Mouse (Mus musculus): Measurements from ENCODE around the gene Igf1r.

The Igf1r gene

GRCm38 (mm10) chr7:67957376-67957775 is 4.7 kb downstream of the Igf1r start:
- no peak for DNase-seq (ENCODE audit: low read depth)

GRCm38 (mm10) chr7:67958045-67958444 is 5.4 kb downstream of the Igf1r start:
- DNase-seq (ENCODE audit: low read depth): no peak

GRCm38 (mm10) chr7:67960701-67961100 is 8.1 kb downstream of the Igf1r start:
- DNase-seq (ENCODE audit: low read depth): no peak

- peak; percentile 84 for DNase-seq (ENCODE audit: low read depth)
Observed at GRCm38 (mm10) chr7:67961567-67962267, 9.1 kb downstream of the Igf1r start.

GRCm38 (mm10) chr7:67963691-67964090 is 11.1 kb downstream of the Igf1r start:
- DNase-seq (ENCODE audit: low read depth): no peak

- DNase-seq (ENCODE audit: low read depth): peak; percentile 85
Observed at GRCm38 (mm10) chr7:67968394-67968793, 15.8 kb downstream of the Igf1r start.

- no peak for DNase-seq (ENCODE audit: low read depth)
Observed at GRCm38 (mm10) chr7:67969076-67969475, 16.4 kb downstream of the Igf1r start.

- peak; percentile 59 for DNase-seq (ENCODE audit: low read depth)
Observed at GRCm38 (mm10) chr7:67973180-67974014, 20.8 kb downstream of the Igf1r start.

GRCm38 (mm10) chr7:67981956-67982355 is 29.3 kb downstream of the Igf1r start:
- no peak for DNase-seq (ENCODE audit: low read depth)

- no peak for DNase-seq (ENCODE audit: low read depth)
Observed at GRCm38 (mm10) chr7:67982809-67983208, 30.2 kb downstream of the Igf1r start.

- DNase-seq (ENCODE audit: low read depth): no peak
Observed at GRCm38 (mm10) chr7:67983451-67983850, 30.8 kb downstream of the Igf1r start.

GRCm38 (mm10) chr7:67985003-67985416 is 32.4 kb downstream of the Igf1r start:
- peak; percentile 73 for DNase-seq (ENCODE audit: low read depth)

- DNase-seq (ENCODE audit: low read depth): no peak
Observed at GRCm38 (mm10) chr7:67985511-67985910, 32.9 kb downstream of the Igf1r start.

- DNase-seq (ENCODE audit: low read depth): no peak
Observed at GRCm38 (mm10) chr7:67986277-67986676, 33.6 kb downstream of the Igf1r start.

- DNase-seq (ENCODE audit: low read depth): no peak
Observed at GRCm38 (mm10) chr7:67986816-67987215, 34.2 kb downstream of the Igf1r start.

- DNase-seq (ENCODE audit: low read depth): no peak
Observed at GRCm38 (mm10) chr7:67989376-67989775, 36.7 kb downstream of the Igf1r start.

GRCm38 (mm10) chr7:67993614-67994013 is 41.0 kb downstream of the Igf1r start:
- DNase-seq (ENCODE audit: low read depth): no peak

GRCm38 (mm10) chr7:67994346-67994858 is 41.8 kb downstream of the Igf1r start:
- DNase-seq (ENCODE audit: low read depth): no peak

GRCm38 (mm10) chr7:67995276-67995675 is 42.6 kb downstream of the Igf1r start:
- no peak for DNase-seq (ENCODE audit: low read depth)

- DNase-seq (ENCODE audit: low read depth): no peak
Observed at GRCm38 (mm10) chr7:67996202-67996960, 43.8 kb downstream of the Igf1r start.

- no peak for DNase-seq (ENCODE audit: low read depth)
Observed at GRCm38 (mm10) chr7:68001269-68001668, 48.6 kb downstream of the Igf1r start.

- no peak for DNase-seq (ENCODE audit: low read depth)
Observed at GRCm38 (mm10) chr7:68006074-68006473, 53.4 kb downstream of the Igf1r start.
